Mouse (Mus musculus) ZHBTc4 (cell line): Measurements from ENCODE around the gene Emid1.

Source experiments
- DNase-seq: peaks from one replicate; pipeline ENCODE4 v3.0.0-alpha.2; 2011; ENCODE audit warnings: low read depth, low spot score

Gene Emid1

DNA sequence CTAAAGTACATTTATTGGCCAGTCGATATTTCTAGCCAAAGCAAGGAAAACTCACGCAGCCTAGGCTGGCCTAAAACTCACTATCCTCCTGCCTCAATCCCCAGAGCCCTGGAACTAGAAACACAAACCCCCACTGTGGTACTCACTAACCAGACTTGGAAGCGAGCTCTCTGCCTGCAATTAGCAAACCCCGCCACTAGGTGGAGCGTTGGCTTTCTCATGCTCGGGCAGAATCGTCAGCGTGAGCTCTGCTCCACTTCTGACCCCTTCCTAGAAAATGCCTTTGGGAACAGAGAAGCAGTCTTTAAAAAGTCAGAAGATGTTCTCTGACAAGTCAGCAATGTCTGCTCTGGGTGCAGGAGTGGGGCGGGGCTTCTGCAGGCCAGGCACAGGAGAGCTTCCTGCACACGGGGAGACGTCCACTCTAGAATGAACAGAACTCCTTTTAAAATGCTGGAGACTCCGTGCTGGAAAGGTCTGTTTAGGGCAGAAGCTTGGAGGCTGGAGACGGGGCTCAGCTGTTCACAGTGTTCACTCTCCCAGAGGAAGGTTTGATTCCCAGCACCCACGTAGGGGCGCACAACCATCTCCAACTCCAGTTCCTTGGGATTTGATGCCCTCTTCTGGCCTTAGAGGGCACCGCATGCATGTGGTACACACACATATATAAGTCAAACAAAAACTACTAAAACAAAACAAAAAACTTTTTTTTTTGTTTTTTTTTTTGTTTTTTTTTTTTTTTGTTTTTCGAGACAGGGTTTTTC, 8.8 kb upstream of the Emid1 start:
- DNase-seq, result peak; percentile 90

DNA sequence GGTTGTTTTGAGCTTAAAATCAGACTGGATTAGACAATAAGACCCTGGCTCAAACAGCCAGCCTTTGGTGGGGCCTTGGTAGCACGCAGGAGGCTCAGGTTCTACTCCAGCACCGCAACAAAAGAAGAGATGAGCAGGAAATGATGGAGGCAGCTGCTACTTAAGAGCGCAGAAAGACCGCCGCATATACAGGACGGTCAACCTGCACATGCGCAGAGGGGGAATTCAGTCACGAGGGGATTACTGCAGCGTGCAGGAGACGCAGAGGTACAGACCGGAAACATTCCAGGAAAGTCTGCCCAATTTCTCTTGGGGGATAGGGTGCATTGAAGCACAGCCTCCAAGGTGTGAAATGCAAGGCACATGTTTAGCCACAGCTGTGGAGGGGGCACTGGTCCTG, 6.0 kb upstream of the Emid1 start:
- no peak for DNase-seq

DNA sequence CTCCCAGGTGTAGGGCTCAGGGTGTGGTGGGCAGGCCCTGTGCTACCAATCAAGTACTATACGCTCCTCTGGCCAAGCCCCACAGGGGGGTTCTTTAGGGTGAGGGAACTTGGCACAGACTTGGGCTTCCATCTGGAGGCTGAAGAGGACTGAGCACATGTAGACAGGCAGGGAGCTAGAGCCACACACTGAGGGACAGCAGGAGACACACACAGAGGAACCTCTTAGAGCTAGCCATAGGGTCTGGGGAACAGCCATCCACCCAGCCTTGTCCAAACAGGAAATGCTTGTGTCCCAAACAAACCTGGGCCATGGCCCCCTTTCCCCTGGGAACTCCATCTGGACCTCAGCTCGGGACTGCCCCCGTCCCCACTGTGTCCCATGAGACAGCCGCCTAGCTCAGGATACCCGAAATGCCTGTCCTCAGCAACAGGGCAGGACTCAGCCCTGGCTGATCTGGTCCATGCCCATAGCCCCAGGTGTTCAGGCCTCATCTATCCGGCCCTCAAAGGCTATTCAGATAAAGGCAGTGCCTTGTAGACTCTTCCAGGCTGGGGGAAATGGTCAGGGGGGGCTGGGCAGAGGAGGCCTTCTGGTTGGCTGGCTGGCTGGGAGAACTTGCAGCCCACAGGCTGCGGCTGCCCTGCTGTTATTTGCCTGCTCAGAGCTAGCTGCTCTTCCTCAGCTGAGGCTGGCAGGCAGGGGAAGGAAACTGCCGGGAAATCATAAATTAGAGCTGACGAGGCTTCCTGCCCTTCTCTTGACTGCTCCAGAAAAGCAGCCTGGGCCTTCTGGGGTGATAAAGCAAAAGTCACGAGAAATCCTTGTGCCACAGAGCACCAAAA, 3.1 kb upstream of the Emid1 start:
- no peak for DNase-seq

DNA sequence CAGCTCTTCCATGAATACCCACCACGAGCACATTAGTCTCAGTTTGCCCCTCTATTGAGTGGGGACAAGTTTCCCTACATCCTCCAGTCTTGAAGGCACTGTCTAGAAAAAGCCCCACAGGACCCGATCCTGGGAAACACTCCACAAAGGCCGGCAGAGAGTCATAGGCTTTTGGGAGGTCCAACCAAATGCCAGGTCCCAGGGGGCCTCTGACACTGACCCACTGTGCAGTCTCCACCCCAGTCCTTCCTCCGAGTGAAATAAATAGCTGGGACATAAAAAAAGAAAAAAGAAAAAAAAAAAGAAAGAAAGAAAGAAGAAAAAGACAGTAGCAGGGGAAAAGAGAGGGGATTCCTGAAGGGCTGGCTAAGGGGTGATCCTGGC, 818 bp downstream of the Emid1 start:
- DNase-seq, result no peak

DNA sequence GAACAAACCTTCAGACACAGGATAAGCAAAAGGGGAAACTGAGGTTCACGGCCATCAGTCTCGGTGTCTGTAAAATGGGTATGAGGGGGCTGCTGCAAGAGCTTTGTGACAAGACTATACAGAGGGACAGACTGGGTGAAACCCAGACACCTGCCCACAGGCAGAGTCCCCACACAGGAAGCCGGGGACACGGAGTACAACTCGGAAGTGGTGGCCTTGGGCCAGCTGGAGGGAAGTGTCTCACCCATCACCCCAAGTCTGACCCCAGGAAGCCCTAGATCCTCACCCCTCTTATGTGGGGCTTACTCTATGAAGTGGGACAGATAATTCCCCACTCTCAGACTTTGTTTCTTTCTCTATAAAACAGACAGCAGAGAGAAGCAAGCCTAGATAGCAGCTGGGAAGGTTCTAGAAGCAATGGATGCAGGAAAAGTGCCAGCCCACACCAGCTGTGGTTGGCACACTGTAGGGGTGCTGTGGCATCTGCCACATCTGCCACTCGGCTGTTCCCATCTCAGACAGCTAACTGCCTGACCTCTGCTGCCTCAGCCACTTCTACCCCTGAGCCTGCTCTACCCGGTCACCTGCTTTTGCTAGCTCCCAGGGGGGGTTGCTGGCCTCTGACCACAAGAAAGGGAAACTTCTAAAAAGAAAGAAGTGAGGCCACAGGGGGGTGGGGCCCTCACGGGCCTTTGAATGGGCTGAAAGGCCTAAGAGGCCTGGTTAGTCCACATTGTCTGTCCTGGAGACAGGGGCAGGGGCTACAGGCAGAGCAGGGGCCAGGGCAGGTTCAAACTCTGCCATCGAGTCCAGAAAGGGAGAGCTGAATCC, 1.4 kb downstream of the Emid1 start:
- DNase-seq, result no peak

DNA sequence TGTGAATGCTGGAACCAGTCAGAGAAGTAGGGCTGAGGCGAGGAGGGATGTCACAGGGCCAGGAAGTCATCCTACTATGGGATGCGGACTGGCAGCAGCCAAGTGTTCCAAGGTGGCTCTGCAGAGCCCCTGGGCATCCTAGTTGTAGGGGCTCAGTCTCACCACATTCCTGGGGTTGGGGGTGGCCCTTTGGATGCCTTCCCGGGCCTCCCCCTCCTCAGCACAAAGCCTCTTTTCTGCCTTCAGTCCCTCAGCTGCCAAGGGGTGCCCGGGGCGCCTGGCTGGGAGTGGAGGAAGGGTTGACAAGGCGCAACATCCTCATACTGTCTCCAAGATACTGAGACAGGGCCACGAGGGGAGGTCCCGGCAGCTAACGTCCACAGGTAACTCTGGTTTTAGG, 2.1 kb downstream of the Emid1 start:
- DNase-seq, result no peak

DNA sequence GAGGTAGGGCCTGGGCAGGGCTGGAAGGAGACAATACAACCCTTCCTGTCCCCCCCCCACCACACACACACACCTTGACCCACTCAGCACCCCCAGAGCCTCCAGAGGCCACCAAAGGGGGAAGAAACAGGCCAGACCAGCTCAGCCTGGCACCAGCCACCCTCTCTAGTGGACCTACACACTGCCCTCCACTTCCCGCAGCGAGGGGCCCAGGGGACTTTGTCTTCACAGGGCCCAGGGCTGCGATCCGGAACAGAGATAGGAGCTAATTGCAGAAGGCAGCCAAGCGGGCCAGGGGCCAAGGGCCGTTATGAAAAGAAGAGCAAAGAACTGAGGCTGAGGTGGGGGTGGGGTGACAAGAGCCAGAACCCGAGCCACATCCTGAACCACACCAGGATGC, 2.8 kb downstream of the Emid1 start:
- no peak for DNase-seq

DNA sequence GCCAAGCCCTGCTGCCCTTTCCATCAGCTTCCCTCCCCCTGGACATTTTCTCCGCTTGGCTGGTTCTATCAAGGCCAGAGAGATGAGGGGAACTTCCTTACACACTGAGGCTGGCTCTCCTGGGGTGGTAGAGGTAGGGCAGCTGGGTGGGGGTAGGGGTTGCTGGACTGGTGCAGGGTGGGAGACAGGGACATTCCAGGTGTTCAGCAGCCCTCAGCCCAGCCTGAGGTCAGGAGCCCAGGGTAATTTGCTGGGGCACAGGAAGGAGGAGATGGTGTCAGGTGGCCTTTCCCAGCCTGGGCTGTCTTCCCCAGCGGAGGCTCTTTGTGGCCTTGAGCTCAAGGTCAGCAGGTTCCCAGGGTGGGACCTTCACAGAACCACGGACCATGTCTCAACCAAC, 6.5 kb downstream of the Emid1 start:
- no peak for DNase-seq

DNA sequence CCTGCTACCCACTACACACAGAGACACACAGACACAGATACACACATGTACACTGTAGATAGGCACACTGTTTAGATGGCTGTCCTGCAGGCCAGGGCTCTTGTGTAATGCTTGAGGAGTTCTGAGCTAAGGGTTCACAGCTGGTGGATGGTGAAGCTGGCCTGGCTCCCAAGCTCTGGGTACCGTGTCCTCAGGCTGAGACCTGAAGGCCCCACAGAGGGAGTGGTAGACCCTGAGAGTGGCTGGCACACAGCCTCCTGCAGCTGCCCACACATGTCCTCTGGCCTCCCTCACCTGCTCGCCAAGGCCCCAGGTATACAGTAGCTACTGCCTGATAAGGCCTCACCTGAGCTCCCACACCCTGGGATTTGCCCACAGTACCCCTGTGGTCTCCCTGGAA, 10.1 kb downstream of the Emid1 start:
- no peak for DNase-seq

DNA sequence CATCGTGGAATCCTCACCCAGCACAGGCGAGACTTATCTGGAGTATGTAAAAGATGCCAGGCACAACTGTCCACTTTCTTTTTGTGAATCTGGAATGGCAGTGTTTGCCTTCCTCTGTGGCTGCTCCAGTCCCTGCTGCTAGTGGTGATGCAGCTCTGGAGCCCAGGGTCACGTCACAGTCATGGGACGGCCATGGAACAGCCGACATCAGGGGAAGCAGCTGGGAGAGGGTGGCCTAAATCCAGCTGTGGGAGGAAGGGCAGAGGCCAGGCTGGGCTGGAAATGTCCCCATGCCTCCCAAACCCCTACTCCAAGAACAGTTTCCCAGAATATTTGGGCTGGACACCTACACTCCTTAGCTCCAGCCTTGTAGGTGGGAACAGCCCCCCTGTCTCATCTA, 10.8 kb downstream of the Emid1 start:
- no peak for DNase-seq

DNA sequence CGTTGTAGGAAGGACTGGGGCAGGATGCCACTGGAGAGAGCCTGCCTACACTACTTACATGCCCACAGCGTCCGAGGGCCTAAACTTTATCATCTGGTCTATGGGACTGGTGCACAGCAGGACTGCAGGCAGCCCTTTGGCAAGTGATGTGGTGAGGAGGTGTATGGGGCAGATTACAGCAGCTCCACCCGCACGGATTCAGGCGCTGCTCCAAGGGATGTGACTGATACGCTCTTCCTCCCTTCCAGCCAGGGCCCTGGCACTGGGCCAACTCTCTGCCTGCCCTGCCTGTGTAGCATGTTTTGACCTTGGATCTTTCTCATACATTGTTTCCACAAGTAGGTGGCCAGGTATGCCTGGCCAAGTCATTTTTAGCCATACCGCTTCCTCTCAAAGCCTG, 11.4 kb downstream of the Emid1 start:
- DNase-seq, result peak; percentile 49

DNA sequence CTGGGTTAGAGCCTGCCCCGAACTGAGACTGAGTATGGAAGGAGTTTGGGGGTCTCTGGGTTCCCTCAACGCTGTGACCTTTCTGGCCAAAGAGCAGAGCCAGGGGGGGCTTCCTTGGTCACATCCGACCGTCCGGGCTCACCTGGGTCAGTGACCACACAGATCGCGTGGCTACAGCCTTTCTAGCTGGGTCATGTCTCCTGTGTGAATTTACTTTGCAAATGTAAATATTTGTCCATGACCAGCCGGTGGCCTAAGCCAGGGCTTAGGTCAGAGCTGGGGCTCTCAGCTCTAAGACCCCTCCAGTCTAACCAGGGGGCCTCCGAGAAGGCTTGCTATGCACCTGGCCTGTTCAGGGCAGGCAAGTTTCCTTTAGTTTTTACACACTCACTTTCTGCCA, 12.7 kb downstream of the Emid1 start:
- DNase-seq, result no peak

DNA sequence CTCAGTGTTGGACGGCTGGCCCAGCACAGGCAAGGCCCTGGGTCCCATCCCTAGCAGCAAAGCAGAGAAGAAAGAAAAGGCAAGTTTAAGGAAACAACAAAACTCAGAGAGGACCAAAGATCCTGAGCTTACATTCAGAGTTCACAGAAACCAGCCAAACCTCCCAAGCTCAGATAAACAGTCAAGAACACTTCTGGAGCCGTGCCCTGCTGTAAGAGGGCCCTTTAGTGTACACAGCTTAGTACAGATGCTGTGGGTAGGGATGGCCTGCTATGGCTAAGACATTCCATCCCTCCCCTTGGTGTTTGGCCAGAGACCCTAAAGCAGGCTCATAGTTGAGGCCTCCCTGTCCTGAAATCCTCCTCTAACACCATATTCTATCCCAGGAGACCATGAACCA, 13.4 kb downstream of the Emid1 start:
- no peak for DNase-seq

DNA sequence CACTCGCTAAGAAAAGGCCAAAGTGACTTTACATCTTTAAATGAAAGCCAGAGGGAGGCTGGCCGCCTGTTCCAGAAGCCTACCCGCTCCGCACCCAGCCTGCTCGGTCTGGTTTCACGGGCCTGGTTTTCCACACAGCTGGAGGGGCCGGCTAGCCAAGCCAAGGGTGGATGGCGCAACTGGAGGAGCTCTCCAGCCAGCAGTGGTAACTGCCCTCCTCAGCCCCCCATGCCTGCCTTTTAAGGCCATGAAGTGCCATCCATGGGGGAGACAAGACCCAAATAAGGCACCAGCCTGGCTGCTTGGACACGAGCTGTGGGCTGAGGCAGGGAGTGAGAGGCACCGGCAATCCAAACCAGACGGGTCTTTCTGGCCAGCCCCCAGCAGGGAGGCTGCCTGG, 16.1 kb downstream of the Emid1 start:
- no peak for DNase-seq

DNA sequence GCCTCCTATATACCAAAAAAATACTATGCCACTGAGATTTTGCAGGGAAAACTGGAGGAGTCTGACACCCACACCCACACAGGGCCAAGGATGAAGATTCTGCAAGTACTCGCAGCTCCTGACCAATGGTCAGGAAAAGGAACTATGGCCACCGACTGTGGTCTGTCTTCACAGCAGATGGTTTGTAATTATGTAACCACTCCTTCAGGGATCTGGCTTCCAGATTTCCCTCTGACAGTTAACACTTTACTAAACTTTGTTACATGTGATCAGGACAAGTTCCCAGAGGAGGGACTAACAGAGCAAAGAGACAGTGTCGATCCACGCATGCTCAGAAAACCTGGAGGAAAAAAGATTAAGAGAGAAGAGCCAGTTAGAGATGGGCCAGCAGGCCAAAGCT, 19.3 kb downstream of the Emid1 start:
- no peak for DNase-seq

DNA sequence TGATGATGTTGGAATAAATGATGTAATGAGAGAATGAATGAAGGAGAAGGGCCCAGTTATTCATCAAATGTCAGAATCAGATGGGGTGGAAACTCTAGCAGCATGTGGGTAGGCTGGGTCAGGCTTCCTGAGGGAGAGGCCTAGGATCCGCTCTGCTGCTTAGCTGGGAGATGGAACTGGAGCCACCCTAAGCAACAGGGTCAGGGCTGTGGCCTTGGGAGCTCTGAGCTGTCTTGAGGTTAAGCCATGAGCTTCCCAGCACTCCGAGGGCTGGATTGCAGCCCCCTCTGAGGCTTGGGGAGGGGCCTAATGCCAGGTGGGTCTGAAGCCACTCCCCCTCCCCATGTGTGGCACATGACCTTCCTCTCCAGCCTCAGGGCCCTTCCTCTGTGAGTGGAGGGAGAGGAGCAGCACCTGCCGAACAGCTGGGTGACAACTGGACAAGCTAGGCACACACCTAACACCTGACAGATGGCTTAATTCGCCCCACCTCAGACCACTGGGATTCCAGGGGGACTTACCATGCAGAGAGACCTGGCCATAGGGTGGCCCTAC, 21.9 kb downstream of the Emid1 start:
- DNase-seq, result peak; percentile 50

DNA sequence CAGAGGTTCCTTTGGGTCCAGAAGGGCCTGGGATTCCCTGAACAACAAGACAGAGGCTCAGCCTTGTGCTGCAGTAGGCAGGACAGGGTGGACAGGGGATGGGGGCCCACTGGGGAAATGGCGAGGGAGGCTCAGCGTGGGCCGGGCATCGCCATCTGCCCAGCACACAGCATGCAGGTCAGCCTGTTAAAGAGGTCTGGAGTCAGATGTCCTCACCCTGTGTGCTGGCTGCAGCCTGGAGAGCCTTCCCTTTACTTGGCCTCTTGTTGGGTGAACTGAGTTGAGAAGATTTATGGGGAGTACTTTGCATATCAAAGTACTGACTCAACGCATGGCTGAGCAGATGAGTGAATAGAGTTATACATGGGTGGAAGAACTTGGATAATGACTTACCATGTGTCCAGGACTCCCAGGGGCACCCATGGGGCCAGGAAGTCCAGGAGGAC, 23.0 kb downstream of the Emid1 start:
- no peak for DNase-seq

DNA sequence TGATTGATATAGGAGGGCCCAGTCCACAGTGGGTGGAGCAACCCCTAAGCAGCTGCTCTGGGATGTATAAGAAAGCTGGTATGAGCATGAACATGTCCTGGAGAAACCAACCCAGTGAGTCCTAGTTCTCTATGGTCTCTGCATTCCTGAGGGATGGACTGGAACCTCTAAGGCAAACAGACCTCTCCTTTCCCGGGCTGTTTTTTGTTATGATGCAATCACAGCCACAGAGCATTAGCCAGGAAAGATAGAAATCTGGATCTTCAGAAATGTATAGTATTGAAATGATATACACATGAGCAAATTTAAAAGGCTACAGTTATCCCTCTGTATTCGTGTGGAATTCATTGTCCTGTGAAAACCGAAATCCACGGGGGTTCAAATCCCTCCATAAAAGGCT, 26.3 kb downstream of the Emid1 start:
- no peak for DNase-seq

DNA sequence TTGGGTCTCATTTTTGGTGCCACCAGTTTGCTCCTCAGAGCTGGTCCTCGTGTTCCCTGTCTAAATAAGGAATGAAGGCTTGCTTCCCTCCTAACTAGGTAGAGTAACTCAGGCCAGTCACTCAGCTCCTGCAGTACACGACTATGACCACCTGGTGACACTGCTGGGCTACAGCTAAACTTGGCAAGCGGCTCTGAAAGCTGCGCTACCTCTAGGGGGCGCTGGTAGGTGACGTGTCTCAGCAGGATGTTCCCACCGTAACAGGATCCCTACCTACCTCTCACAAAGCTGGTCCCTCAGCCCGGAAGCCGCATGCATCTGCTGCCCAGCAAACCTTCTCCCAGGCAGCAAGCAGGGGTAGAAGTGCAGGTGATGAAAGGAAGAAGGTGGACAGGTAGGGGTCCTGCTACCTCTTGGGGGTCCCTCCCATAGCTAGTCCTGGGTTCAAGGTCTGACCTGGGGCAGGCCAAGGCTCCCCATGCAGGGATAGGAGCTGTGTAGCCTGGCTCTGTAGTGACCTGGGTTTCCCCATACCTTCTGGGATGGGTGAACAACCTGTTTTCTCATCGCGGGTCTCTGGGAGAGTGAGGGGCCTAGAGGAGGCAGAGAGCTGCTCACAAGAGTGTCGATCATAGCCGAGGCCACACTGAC, 37.0 kb downstream of the Emid1 start:
- peak; percentile 94 for DNase-seq

DNA sequence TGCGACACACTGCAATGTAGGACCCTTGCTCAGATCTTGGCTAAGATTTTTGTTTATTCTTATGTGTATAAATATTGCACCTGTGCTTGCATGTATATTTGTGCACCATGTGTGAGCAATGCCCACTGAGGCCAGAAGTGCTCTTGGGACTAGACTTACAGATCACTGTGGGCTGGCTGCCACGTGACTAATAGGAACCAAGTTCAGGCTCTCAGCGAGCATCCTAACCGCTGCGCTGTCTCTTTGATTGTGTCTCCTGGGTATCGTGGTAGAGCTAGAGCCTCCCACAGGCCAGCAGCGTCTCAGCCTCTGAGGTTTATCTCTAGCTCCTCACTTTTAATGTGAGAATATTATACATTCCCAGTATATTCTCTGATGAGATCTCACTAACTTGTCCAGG, 38.4 kb downstream of the Emid1 start:
- no peak for DNase-seq

DNA sequence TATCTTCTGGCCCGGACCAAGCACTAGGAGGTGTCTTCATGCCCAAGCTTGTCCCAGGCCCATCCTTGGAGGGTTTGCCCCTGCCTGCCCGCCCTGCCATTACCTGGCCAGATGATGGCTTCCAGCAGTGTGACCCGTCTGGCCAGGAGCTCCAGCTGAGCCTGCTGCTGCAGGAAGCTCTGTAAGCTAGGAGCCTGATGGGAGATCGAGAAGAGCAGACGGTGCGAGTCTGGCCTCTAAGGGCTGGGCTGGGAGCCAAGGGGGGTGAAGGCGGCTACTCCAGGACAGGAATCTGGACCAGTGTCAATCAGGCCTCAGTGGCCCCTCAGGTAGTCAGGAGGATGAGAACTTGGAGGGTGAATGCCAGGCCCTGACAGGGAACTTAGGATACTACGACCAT, 42.6 kb downstream of the Emid1 start:
- DNase-seq, result no peak
